In the genomic region with DNA sequence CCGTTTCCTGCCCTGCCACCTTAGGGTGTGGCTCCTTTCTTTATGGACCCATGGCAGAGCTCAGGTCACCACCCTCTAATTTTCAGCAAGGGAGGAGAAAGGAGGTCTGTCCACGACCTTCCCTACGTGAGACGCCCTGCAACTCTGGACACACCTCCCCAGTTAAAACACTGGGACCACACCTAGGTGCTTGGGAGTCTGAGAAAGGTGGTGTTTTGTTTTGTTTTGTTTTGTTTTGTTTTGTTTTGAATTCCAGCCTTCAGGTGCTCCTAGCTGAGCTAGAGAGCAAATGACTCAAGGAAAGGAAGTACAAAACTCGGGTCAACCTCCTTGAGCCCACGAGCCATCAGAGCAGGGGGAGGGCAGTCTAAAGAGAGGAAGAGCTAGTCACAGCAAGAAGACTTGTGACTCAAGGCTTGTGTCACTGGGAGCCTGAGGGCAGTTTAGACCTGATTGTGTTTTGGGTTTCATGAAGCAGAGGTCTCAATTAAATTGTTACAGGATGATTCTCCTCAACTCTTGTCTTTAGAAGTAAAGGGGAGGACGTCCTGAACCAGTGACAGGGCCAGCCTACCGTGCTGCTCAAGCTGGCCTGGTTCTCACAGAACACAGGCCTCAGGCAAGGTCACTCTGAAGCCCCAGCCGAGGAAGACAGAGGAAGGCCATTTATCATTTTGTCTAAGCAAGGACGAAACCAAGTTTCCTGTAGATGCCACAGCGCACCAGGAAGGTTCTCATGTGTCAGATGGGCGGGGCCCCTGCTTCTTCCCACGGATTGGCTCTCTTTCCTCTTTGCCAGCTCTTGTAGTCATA, we compare ENCODE assay signal across 8 mouse cellular contexts. TPM values are rescaled to one million over a fixed set of nuclear protein-coding genes. Genes with fewer than 3 reads are reported as not detected.
DNase-seq lines count a peak whose midpoint lies in the region; ATAC-seq and TF ChIP-seq lines count a peak whose summit lies in the region.

No protein-coding gene starts in this region.

- intact Hi-C loops in heart, postnatal 25 days (cut with DNase I), result no loop called here

- 35% methylated on average over 13 of the region's 13 CpGs for WGBS in intestine, embryonic 15.5 days
- 36% methylated on average over 13 of the region's 13 CpGs for WGBS in intestine, postnatal 0 days
- WGBS in midbrain, postnatal 0 days, result 65% methylated on average over 13 of the region's 13 CpGs

- no peaks in the 10 kb centered on the region for H3K9me3 ChIP-seq in intestine, embryonic 15.5 days
- H3K9me3 ChIP-seq in intestine, postnatal 0 days (ENCODE audit: control insufficient read depth), result no peaks in the 10 kb centered on the region
- no peaks in the 10 kb centered on the region for H3K9me3 ChIP-seq in midbrain, postnatal 0 days (ENCODE audit: low read length)

- peaks cover 21% of the 10 kb centered on the region for H3K4me1 ChIP-seq in intestine, embryonic 15.5 days (replicated peaks)
- H3K4me1 ChIP-seq in intestine, postnatal 0 days (replicated peaks; ENCODE audit: control insufficient read depth, insufficient read depth, low read length), result peaks cover 9% of the 10 kb centered on the region; the same call in 1 of the 2 replicates
- H3K4me1 ChIP-seq in midbrain, postnatal 0 days (ENCODE audit: insufficient read depth, low read length), result no peaks in the 10 kb centered on the region

- DNase-seq in adrenal gland, postnatal 36 days, result peak; percentile 81 to 85
- DNase-seq in kidney, adult 9 months, result peak; percentile 71
- DNase-seq in midbrain, postnatal 0 days (ENCODE audit: low spot score), result peak; percentile 42
- DNase-seq in gastrocnemius, postnatal 25 days, result no peak
- no peak for DNase-seq in heart, postnatal 25 days (ENCODE audit: low spot score)
- no peak for DNase-seq in Muller cell, postnatal 12 days (ENCODE audit: inconsistent ontology term)

- 0 out of 2 replicates have a peak overlapping the region, but pooled peaks have one; percentile 1 for H3K27ac ChIP-seq in intestine, embryonic 15.5 days
- H3K27ac ChIP-seq in intestine, postnatal 0 days (ENCODE audit: low read depth, low read length), result no peak overlapping the region
- no peak overlapping the region for H3K27ac ChIP-seq in midbrain, postnatal 0 days (ENCODE audit: low read depth, low read length)

- H3K9ac ChIP-seq in intestine, embryonic 15.5 days, result no peak overlapping the region
- H3K9ac ChIP-seq in intestine, postnatal 0 days (ENCODE audit: low read depth, low read length), result no peak overlapping the region
- H3K9ac ChIP-seq in midbrain, postnatal 0 days (replicated peaks; ENCODE audit: low read length, poor library complexity, severe bottlenecking), result no peak overlapping the region

- no peaks in the 10 kb centered on the region for H3K27me3 ChIP-seq in intestine, embryonic 15.5 days (replicated peaks)
- no peaks in the 10 kb centered on the region for H3K27me3 ChIP-seq in intestine, postnatal 0 days (replicated peaks; ENCODE audit: control insufficient read depth, insufficient read depth, low read length)
- no peaks in the 10 kb centered on the region for H3K27me3 ChIP-seq in midbrain, postnatal 0 days (ENCODE audit: insufficient read depth, low read length)

- TF ChIP-seq CTCF in intestine, postnatal 0 days (IDR thresholded peaks at IDR 0.05; ENCODE audit: low read depth), result no peak
- TF ChIP-seq CTCF in midbrain, postnatal 0 days (IDR thresholded peaks at IDR 0.05), result no peak

- H3K4me3 ChIP-seq in intestine, embryonic 15.5 days (replicated peaks), result no peak overlapping the region
- H3K4me3 ChIP-seq in intestine, postnatal 0 days (ENCODE audit: low read depth, low read length), result no peak overlapping the region
- H3K4me3 ChIP-seq in midbrain, postnatal 0 days (ENCODE audit: low read depth, low read length), result no peak overlapping the region

- H3K4me2 ChIP-seq in intestine, embryonic 15.5 days (replicated peaks), result no peak overlapping the region
- H3K4me2 ChIP-seq in intestine, postnatal 0 days (replicated peaks; ENCODE audit: low read depth), result no peak overlapping the region
- no peak overlapping the region for H3K4me2 ChIP-seq in midbrain, postnatal 0 days (ENCODE audit: low read depth, low read length, poor library complexity, severe bottlenecking)

- H3K36me3 ChIP-seq in intestine, embryonic 15.5 days, result no peaks in the 10 kb centered on the region
- no peaks in the 10 kb centered on the region; the same call in 1 of the 2 replicates for H3K36me3 ChIP-seq in intestine, postnatal 0 days (ENCODE audit: control insufficient read depth, insufficient read depth)
- H3K36me3 ChIP-seq in midbrain, postnatal 0 days (ENCODE audit: insufficient read depth, low read length), result no peaks in the 10 kb centered on the region

- ATAC-seq in intestine, embryonic 15.5 days, result peak; percentile 45; the same call in 1 of the 2 replicates
- ATAC-seq in intestine, postnatal 0 days, result no peak
- no peak for ATAC-seq in midbrain, postnatal 0 days (ENCODE audit: low FRiP score)

RNA-seq across cellular contexts. Expression of gene Myo1e, which starts 50.3 kb away (rescaled TPM):
- 18.4 and 19.4 TPM in 2 replicates for polyA plus RNA-seq in intestine, embryonic 15.5 days (2015; fragmentation: Nextera tagmentation; extraction: Ambion mirVana)
- 15.2 and 16.2 TPM in 2 replicates for polyA plus RNA-seq in intestine, postnatal 0 days (2015; fragmentation: Nextera tagmentation; extraction: Ambion mirVana)
- total RNA-seq in adrenal gland, postnatal 36 days (2021), result 10 to 100 TPM; 20.6 to 26.8 TPM
- 5.9 and 7.8 TPM in 2 replicates for total RNA-seq in midbrain, postnatal 0 days (2014; rRNA removed)
- 3.0 TPM in 2 replicates for polyA plus RNA-seq in midbrain, postnatal 0 days (2015; fragmentation: Nextera tagmentation; extraction: Ambion mirVana)
- 1 to 10 TPM; 8.6 to 8.9 TPM for total RNA-seq in gastrocnemius, postnatal 25 days (2021)
- total RNA-seq in heart, postnatal 25 days (2021), result 10 to 100 TPM; 10.6 to 12.2 TPM

Comparison
In these comparisons a context has a peak if more than half of its experiments do, and no peak if none do; other contexts are left out.
1. DNase-seq: peak in adrenal gland, postnatal 36 days (2 of 2), kidney, adult 9 months (single experiment) and midbrain, postnatal 0 days (single experiment); none in gastrocnemius, postnatal 25 days (single experiment), heart, postnatal 25 days (single experiment) and Muller cell, postnatal 12 days (single experiment).